Mouse (Mus musculus): ENCODE data around the gene Ccdc130. TPM values are rescaled to one million over a fixed set of nuclear protein-coding genes. Genes with fewer than 3 reads are reported as not detected.

Gene Ccdc130
- total and polyA plus RNA-seq, 3 experiments = 10.2 to 26.0 TPM; not detected in 1

DNA sequence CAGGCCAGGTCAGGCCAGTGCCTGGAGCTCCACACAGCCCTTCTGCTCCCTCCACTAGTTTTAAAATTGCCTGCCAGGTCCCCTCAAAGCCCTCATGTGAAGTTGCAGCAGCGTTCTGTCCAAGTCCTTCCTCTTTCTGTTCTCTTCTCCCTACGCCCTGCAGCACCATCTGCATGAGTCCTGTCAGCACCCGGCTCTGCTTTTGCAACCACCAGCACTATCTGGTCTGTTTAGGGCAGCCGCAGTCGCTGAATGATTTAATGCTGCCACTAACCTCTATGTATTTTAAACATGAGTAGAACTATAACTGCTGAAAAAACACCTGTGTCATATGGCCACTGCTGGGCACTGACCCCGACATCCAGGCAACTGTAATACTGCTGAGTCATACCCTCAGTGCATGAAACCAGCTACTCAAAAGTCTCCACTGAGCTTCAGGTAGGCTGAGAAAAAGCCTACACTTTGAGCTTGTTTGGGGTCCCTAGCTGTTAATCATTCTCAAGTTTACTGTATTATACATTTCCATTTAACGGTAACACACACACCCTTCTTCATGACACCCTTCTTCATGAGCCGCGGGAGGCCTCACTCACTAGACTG lies 47.5 kb downstream of the Ccdc130 start:
- Histone ChIP-seq H3K4me3 (ENCODE audit: control insufficient read depth in 1 of 2, insufficient read depth in 1 of 2, low read depth in 2 of 2, low read length in 2 of 2) (peak overlapping the region; percentile 6 to 30; a peak in 3 of 4 replicates), H3K27ac (ENCODE audit: control insufficient read depth, low read depth, low read length) (peak overlapping the region; percentile 87), H3K27me3 (ENCODE audit: control insufficient read depth in 1 of 2, insufficient read depth in 2 of 2, low read length in 2 of 2) (no peaks in the 10 kb centered on the region), H3K9ac (ENCODE audit: control insufficient read depth, low read depth, low read length, poor library complexity, severe bottlenecking) (peak overlapping the region; percentile 70), H3K79me2 (ENCODE audit: control insufficient read depth, insufficient read depth, low read length, poor library complexity) (no peaks in the 10 kb centered on the region), H3K36me3 (ENCODE audit: control insufficient read depth in 1 of 2, insufficient read depth in 2 of 2, low read length in 2 of 2) (peaks cover 0 to 9% of the 10 kb centered on the region in 2 experiments; a peak in 2 of 4 replicates), H3K9me3 (replicated peaks; ENCODE audit: insufficient read depth, low read length) (no peaks in the 10 kb centered on the region), H3K4me1 (ENCODE audit: control insufficient read depth in 1 of 2, insufficient read depth in 2 of 2, low read length in 2 of 2) (peaks cover 5 to 32% of the 10 kb centered on the region in 2 experiments)
- TF ChIP-seq RAD21 (IDR thresholded peaks at IDR 0.05; ENCODE audit: low read depth, low read length) = no peak
- TF ChIP-seq POLR2AphosphoS5 (IDR thresholded peaks at IDR 0.05; ENCODE audit: borderline replicate concordance, low read depth, low read length) = no peak
- no peak for TF ChIP-seq BHLHE40 (IDR thresholded peaks at IDR 0.05; ENCODE audit: borderline replicate concordance, low read depth, low read length)
- TF ChIP-seq ZMIZ1 (IDR thresholded peaks at IDR 0.05; ENCODE audit: low read depth, low read length) = no peak
- no peak for TF ChIP-seq RCOR1 (IDR thresholded peaks at IDR 0.05; ENCODE audit: low read depth, low read length)
- TF ChIP-seq MAFK (IDR thresholded peaks at IDR 0.05; ENCODE audit: borderline replicate concordance, low read depth, low read length) = peak; percentile 68
- no peak for TF ChIP-seq POLR2AphosphoS2 (IDR thresholded peaks at IDR 0.05; ENCODE audit: low read length)
- TF ChIP-seq ETS1 (IDR thresholded peaks at IDR 0.05; ENCODE audit: low read depth, low read length) = peak; percentile 46; the same call in 1 of the 2 replicates
- no peak for TF ChIP-seq MYB (IDR thresholded peaks at IDR 0.05; ENCODE audit: low read depth, low read length)
- TF ChIP-seq MYC (IDR thresholded peaks at IDR 0.05; ENCODE audit: low read depth, low read length) = no peak
- TF ChIP-seq EP300 (IDR thresholded peaks at IDR 0.05; ENCODE audit: low read depth in 1 of 2, low read length in 2 of 2) = no peak
- no peak for TF ChIP-seq ELF1 (IDR thresholded peaks at IDR 0.05; ENCODE audit: low read depth, low read length)
- no peak for TF ChIP-seq CTCF (IDR thresholded peaks at IDR 0.05 in 2 of 3, conservative IDR thresholded peaks at IDR 0.05 in 1 of 3; ENCODE audit: control insufficient read depth in 1 of 3, insufficient read depth in 1 of 3, low read depth in 2 of 3, low read length in 3 of 3, poor library complexity in 1 of 3, severe bottlenecking in 1 of 3)
- peak; percentile 33; the same call in 1 of the 2 replicates for TF ChIP-seq TCF12 (IDR thresholded peaks at IDR 0.05; ENCODE audit: low read depth, low read length)
- no peak for TF ChIP-seq CHD2 (IDR thresholded peaks at IDR 0.05; ENCODE audit: low read length)
- TF ChIP-seq CHD1 (IDR thresholded peaks at IDR 0.05; ENCODE audit: low read depth, low read length) = no peak
- TF ChIP-seq POLR2A (IDR thresholded peaks at IDR 0.05; ENCODE audit: control insufficient read depth in 1 of 2, insufficient read depth in 1 of 2, low read depth in 1 of 2, low read length in 2 of 2, poor library complexity in 1 of 2) = peak in 1 of 2 experiments; percentile 37; a peak in 1 of 4 replicates
- TF ChIP-seq TBP (IDR thresholded peaks at IDR 0.05; ENCODE audit: low read depth, low read length) = peak; percentile 74
- TF ChIP-seq SMC3 (IDR thresholded peaks at IDR 0.05; ENCODE audit: low read depth, low read length) = no peak
- no peak for TF ChIP-seq USF2 (IDR thresholded peaks at IDR 0.05; ENCODE audit: borderline replicate concordance in 1 of 2, insufficient read depth in 1 of 2, low read depth in 1 of 2, low read length in 2 of 2)
- TF ChIP-seq GABPA (IDR thresholded peaks at IDR 0.05; ENCODE audit: low read depth, low read length) = peak; percentile 73
- no peak for TF ChIP-seq ZC3H11A (IDR thresholded peaks at IDR 0.05; ENCODE audit: low read depth, low read length)
- TF ChIP-seq HCFC1 (IDR thresholded peaks at IDR 0.05; ENCODE audit: low read depth, low read length) = no peak
- no peak for TF ChIP-seq ZNF384 (IDR thresholded peaks at IDR 0.05; ENCODE audit: low read depth, low read length)
- no peak for TF ChIP-seq E2F4 (IDR thresholded peaks at IDR 0.05; ENCODE audit: borderline replicate concordance, low read depth, low read length)
- TF ChIP-seq USF1 (IDR thresholded peaks at IDR 0.05; ENCODE audit: low read depth, low read length) = no peak
- 0 out of 2 replicates have a peak, but pooled peaks have one; percentile 33 for TF ChIP-seq SIN3A (IDR thresholded peaks at IDR 0.05; ENCODE audit: low read length)
- no peak for TF ChIP-seq MAZ (IDR thresholded peaks at IDR 0.05; ENCODE audit: low read depth, low read length)
- no peak for TF ChIP-seq MEF2A (IDR thresholded peaks at IDR 0.05; ENCODE audit: extremely low read depth, insufficient replicate concordance, low read depth, low read length, poor library complexity, severe bottlenecking)
- TF ChIP-seq JUND (IDR thresholded peaks at IDR 0.05; ENCODE audit: low read depth, low read length) = no peak
- no peak for TF ChIP-seq KAT2A (conservative IDR thresholded peaks at IDR 0.05; ENCODE audit: low read depth, low read length)
- no peak for TF ChIP-seq ZKSCAN1 (IDR thresholded peaks at IDR 0.05; ENCODE audit: low read depth, low read length)
- peak; percentile 90 for DNase-seq (ENCODE audit: low read depth, low spot score)

Measured in MEL (cell line).